Mouse (Mus musculus) gastrocnemius, adult 8-10 months (tissue): ENCODE data around the gene Gm20820. TPM values are rescaled to one million over a fixed set of nuclear protein-coding genes. Genes with fewer than 3 reads are reported as not detected.
"Not testable (repeated sequence)": the region's sequence is repeated elsewhere in the genome, so short reads cannot be mapped to it uniquely, and the experiment has no call there.

Experiments used
- DNase-seq, 2 experiments: peaks; one replicate each; pipeline ENCODE4 v3.0.0; 2022; ENCODE audit warnings: low spot score in 2 of 2
- total RNA-seq, 4 experiments: library from RNA; stranded (reverse); gene quantifications; 2 replicates each; pipeline ENCODE4 v1.2.4; 2022

The Gm20820 gene
- not detected for total RNA-seq

DNA sequence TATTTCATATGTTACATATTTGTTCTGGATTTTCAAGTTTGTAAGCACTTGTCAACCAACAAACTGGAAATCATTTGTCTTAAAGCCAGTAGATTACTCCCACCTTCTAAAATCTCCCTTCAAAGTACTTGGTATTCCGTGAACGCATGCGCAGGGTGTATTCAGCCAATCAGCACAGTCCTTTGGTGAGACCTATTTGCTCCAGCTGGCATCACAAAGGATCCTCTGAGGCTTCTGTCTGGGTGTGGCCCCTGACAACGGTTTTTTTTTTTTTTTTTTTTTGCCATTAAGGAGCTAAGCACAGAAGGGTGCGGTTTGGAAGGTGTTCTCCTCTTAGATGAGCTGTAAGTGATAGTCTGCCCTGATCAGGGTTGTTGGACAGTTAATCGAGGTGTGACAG lies at the start of gene Gm20820:
Gm20820 (plus strand) TSS at position 301 of the 400 bp plus-strand sequence.
- DNase-seq, result not testable (repeated sequence)
